Mouse (Mus musculus) adrenal gland, adult (tissue): ENCODE data around the gene Rab3gap1.
A peak's percentile ranks its signal among the peaks of the same experiment; 100 is the strongest.

ENCODE experiments used
- DNase-seq, 2 experiments: peaks; one replicate each; pipeline ENCODE4 v3.0.0; 2022 to 2023; ENCODE audit warnings: low spot score in 1 of 2; ENCODE audit not compliant: inconsistent age in 2 of 2

Rab3gap1 gene

DNA sequence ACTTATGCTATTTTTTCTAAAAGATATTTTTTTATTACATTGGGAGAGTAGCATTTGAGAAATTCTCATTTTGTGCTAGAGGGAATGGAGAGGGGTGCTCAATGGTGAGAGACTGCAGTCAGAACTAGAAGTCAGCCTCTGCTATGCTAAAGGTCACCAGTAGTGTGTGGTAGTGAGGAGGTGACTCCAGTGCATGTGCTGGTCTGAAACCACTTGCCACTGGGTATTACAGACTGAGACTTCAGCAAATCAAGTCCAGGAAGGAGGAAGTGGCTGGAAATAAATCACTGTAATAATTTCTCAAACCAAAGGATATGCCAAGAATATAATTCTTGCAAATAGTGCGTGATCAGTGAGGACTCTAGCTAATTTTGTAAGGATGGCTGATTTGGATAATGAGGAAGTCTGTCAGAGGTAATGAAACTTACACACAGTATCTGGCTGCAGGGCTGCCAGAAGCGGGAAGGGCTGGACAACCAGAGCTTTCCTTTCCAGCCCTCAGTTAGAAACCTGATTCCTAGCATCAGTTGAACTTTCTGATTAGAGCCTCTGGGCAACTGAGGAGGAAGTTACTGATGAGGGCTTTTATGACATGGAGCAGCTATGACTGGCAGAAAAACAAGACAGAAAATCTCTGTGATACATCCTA is 112.5 kb downstream of the Rab3gap1 start:
- DNase-seq, result no peak

DNA sequence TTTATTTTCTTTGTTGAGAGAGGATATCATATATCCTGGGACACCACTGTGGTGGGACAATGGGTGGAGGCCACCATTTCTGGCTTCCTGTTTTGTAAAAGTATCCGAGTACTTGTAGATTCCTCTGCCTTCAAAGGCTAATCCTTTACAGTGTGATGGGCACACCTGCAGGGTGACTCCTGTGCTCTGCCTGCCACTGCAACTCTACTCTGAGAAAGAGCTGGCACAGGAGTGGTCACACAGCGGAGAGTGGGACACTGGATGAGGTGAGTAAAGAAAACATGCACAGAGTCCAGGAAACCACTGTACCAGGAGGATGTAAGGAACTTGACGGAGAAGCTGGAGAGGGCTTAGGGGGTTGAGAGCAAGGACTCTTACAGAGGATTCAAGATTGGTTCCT is 113.7 kb downstream of the Rab3gap1 start:
- DNase-seq, result no peak

GRCm38 (mm10) chr1:127983274-127983993 is 114.9 kb downstream of the Rab3gap1 start:
- DNase-seq, result no peak

- no peak for DNase-seq
Measured at GRCm38 (mm10) chr1:127985391-127985790, 116.8 kb downstream of the Rab3gap1 start.

GRCm38 (mm10) chr1:127988246-127988645 is 119.7 kb downstream of the Rab3gap1 start:
- DNase-seq, result no peak

GRCm38 (mm10) chr1:127989387-127989786 is 120.8 kb downstream of the Rab3gap1 start:
- no peak for DNase-seq

DNA sequence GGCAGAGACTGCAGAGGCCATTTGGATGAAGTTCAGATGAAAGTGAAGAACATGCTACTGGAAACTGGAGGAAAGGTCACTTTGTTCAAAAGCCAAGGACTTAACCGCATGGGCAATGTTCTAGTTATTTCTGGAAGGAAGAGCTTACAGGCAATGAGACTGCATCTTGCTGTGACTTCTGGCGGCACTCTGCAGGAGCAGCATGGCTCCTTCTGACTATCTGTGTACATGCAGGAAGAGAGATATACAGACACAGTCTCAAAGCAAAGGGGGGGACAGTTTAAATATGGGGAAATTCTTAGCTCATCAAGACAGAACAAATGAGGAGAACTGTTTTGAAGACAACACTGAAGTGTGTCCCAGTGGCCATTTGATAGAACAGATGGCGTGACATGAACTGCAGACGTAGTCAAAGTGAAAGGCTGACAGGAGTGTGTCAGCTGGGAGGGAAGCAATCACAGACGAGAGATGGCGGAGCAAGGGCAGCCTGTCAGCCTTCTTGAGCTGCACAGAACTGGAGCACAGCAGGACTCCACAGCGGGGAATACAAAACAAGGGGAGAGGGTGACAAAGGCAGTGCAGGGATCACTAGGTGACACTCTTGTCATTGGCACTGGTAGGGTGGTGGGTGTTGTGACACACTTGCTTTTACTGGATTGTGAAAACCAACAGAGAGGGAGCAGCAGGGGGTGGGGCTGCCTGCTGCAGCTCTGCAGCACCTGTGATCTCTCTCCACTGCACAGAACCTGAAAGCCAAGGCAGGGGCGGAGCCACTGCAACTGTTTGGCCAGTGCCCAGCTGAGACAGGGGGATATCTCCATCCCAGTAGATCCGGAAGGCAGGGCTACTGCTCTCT is 121.5 kb downstream of the Rab3gap1 start:
- peak; percentile 69 to 83 for DNase-seq
